Mouse (Mus musculus) testis, postnatal 10 days (tissue): ENCODE measurements at regions not wholly inside any gene's neighbourhood (a gene's known extent, or its start where the extent isn't known, plus 50 kb on each side); places are given as distances from the start of the nearest gene placed in this dataset.

Source experiments
- DNase-seq: peaks from one replicate; pipeline ENCODE4 v3.0.0; 2021; ENCODE audit warnings: low spot score

DNA sequence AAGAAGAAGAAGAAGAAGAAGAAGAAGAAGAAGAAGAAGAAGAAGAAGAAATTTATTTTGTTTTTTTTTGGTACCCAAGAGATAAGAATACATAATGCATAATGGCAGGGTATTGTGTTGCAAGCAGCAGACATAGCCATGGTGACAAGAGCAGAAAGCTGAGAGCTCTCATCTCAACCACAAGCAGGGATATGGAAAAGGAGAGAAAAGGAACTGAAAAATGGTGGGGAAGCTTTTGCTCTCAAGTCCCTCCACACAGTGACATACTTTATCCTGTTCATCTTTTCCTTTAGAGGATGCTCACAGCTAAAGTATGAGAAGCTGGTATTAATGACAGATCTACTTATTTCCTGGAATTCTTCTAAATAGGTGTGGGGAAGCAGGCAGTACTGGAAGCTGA lies 115.2 kb upstream of the Pik3r1 start:
- no peak for DNase-seq

DNA sequence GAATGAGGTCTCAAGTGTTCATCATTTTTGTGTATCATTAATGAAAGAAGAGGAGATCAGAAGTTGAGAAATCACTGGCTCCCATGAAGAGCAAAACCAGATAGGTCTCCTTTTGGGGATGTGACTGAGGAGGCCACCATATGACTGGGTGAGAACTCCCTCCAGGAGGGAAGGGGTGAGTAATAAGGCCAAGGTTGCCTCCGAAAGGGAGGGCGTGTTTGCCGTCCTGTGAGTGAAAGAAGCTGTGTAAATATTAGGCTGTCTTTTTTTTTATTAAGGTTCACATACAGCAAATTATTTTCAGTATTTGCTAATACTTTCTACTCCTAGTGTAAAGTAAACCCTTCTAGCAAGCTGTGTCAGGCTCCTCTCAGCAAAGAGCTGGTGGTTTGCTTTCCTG lies 116.7 kb upstream of the Pik3r1 start:
- DNase-seq, result no peak

DNA sequence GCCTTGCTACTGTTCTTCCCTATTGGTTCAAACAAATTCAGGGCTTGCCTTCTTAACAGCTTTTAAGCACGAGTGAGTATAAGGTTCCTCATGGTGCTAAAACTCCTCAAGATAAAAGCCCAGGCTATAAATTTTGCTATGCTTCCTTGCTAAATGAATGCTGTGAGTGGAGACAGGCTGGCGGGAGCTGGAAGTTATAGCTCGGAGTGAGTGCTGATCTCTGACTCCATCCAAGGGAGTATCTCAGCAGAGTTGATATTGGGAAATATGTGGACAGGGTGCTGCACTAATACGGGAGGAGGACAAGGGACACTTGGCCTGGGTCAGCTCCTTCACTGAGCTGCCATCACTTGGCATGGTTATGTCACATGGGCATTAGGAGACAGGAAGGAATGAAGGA lies 123.5 kb upstream of the Pik3r1 start:
- DNase-seq, result no peak

DNA sequence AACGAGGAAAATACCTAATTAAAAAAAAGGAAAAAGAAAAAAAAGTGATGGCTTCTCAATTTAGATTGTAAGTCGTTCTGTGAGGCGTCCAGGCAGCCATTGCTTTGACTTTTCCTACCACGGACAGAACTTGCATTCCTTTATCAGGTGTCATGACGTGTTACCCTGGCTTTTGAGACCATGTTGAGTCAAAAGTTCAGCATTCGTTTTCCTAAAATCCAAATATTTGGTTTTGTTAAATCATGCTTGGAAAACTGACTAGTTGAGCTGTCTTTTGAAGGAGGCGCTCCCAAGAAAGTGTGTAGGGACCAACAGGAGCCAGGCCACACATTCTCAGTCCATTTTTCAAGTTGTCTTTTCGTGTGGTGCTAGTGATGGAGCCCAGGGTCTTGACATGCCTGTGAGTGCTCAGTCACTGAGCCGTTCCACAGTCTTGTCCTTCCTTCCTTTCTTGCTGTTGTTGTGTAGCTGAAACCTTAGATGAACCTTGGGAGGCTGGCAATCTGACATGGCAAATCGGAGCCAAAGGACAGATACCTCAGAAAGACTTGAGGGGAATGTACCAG lies 125.1 kb upstream of the Pik3r1 start:
- no peak for DNase-seq

DNA sequence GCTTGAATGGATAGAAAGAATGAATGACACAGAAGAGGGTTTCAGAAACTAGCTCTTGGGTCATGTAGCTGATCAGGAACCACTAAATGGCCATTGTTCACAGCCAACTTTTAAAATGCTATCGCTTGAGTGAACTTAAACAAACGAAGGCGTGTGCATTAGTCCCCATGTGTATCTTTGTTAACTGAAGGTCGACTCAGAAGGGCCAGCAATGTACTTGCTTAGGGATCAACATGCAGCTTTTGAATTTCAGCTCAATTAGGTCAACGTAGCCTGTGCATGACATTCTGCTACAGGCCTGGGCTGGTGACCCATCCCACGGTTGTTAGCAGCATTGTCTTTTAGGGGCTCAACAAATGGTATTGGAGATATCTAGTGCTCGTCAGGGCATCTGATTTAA lies 127.1 kb upstream of the Pik3r1 start:
- no peak for DNase-seq

DNA sequence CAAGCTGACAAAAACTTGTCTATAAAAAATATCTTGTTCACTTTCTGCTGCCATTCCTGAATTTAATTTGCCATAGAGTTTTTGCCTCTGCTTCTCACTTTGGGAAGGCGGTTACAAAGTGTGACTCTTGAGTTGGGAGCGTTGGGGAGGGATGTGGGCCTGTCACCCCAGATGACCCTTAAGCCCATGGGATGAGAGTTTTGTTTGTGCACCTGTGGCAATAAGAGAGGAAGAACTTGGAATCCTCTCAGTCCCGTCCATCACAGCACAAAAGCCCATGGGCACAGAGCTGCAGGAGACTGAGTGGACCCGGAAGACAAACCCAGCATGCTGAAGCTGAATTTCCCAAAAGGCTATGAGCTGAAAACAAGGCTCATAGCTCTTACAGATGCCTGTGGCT lies 127.7 kb upstream of the Pik3r1 start:
- no peak for DNase-seq

DNA sequence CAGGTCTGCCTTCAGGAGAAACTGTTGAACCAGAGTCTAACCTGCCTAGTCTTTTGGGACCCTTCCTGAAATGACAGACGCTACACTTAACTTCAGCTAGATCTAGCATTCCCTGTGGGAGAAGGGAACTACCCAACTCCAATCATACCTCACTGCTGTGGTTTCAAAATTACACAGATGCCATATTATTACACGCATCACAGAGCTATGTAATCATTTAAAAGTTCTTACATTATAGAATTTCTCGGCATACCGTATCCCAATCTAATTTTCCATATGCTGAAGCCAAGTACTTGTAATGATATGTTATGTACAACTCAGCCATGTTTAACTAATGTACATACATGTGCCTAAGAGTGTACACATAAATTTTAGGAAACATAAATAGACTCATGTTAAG lies 128.9 kb upstream of the Pik3r1 start:
- DNase-seq, result no peak

DNA sequence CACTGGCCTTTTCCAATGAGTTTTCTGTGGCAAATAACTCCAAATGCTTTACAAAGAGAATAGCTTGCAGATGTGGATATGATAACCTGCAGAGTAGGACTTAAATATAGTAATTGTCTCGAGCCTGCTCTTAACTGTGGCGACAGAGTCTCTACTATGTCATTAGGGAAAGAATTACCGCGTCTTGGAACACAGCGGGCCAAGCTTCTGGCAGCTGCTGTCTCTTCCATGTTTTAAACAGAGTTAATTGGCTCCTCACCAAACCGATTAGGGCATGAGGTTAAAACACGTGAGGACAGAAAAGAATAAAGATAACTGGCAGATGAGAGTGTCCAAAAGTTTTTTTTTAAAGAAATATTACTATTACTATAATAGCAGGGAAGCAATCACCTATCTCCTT lies 134.2 kb upstream of the Pik3r1 start:
- DNase-seq, result no peak

DNA sequence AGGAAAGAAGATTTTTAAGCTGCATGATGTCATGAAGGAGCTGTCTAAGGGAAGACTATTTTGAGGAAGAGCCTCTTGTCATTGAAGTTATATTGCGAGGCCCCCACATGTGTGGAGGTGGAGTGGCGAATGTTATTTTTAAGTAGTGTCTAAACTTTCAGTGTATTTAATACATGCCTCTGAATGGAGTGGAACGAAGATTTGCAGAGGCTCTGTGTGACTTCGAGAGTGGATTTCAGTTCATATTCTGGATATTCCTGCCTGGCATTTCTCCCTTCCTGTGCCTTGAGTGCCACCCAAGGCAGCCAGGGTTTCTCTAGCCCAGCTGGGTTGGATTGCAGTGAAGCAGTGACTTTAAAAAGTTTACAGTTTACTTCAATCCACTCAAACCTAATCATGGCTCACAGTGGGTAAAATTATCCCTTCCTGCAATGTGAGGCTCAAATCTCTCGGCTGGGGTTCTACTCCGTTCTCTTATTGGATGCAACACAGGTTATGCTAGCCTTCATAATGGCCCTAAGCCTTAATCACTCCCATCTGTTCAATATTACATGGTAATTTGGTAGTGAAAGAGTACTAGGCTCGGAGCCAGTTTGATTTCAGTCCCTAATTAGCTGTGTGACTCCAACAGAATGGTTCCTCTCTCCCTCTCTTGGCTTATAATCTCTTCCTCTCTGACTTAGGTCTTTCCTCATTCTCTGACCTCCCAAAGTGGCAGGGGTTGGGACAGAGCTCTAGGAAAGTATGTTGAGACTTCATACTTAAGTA lies 138.1 kb upstream of the Pik3r1 start:
- DNase-seq, result no peak

DNA sequence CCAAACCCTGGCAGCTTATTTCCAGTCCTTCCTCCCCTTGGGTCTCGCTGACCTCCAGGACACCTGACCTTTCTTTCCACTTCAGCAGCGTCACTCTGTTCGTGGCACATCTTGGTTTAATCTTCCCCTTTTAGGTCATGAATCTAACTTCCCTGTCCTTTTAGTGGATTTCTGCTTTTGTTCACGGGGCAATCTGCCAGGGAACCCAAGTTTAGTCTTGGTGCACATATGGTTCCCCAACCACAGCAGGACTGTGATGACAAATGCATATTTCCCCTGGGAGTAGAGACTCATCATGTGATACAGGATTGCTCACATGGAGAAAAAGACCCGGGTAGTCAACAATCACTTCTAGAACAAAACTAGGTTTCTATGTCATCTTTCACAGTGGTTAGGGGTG lies 141.0 kb upstream of the Pik3r1 start:
- DNase-seq, result no peak

DNA sequence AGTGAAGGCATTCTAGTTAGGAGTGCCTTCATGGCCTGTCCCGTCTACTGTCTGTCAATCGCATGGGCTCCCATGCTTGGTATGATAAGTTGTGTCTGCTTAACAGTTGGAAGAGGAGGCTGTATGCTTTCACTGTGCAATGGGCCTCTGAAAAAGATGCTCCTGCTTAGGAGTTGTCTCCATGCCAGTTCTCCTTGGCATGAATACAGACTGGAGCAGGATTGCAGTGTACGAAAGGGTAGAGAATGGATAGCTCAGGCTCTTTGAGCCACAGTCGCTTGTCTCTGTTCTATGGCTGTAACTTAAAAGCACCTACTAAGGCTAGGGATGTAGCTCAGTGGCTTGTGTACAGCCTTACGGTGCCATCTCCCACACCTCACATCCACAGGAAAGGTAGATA lies 142.7 kb upstream of the Pik3r1 start:
- DNase-seq, result no peak

DNA sequence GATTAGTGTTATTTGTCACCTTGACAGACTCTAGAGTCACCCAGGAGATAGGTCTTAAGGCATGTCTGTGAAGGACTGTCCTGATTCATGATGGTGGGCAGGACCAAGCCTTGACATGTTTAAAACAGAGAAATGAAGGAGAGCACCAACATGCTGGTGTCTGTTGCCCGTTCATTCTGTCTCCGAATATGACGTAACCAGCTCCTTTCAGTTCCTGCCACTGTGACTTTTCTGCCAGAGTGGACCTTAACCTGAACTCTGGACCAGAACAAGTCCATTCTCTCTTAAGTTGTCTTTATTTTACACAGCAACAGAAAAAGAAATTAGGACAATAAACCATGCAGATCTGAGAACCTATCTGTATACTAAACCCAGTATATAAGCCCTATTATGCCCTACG lies 146.1 kb upstream of the Pik3r1 start:
- no peak for DNase-seq

DNA sequence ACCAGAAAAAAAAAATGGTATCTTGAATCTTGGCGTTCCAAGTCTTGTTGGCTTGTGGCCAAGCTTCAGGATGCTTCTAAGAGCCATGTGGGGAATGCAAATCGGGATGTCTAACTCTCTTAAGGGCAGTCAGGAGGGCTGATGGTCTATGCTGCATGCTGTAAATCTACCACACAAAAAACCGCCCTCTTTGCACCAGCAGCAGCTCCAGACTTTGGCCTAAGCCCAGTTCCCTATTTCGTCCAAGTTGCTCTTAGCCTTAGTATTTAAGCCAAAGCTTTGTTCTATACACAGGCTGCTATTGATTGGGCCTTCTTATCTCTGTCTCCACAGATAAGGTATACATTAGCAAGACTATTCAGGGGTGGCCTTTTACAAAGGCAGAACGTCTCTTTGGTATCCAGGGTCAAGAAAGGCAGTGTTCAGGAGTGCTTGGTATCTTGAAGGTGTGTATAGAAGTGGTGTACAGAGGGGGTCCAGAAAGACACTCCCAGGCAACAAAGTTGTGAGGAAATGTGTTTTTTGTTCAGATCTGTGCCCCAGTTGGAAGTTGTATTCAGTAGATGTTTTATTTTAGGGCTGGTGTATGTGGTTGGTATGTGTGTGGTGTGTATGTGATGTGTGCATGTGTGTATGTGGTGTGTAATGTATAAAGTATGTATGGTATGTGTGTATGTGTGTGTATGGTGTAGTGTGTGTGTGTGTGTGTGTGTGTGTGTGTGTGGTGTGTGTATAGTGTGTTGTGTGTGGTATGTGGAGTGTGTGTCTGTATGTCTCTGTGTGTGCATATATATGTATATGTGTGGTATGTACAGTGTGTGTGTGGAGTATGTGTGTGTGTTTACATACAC lies 146.9 kb upstream of the Pik3r1 start:
- DNase-seq, result peak; percentile 43

DNA sequence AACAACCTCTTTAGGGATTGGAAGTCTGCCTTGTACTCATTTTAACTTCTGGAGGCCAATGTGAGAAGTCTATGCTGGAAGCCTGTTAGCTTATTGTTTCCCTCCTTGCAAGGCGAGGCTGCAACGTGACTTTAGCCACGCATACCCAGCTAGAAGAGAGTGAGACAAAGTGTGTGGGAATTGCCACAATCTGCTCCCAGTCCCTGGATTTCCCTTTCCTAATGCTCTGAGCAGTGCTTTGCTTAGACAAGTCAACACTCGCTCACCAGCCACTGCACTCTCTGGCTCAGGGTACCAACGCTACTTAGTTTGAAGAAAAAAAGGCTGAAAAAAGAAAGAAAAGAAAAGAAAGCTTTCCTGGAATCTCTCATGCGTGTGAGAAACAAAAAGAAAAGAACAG lies 147.5 kb upstream of the Pik3r1 start:
- no peak for DNase-seq

DNA sequence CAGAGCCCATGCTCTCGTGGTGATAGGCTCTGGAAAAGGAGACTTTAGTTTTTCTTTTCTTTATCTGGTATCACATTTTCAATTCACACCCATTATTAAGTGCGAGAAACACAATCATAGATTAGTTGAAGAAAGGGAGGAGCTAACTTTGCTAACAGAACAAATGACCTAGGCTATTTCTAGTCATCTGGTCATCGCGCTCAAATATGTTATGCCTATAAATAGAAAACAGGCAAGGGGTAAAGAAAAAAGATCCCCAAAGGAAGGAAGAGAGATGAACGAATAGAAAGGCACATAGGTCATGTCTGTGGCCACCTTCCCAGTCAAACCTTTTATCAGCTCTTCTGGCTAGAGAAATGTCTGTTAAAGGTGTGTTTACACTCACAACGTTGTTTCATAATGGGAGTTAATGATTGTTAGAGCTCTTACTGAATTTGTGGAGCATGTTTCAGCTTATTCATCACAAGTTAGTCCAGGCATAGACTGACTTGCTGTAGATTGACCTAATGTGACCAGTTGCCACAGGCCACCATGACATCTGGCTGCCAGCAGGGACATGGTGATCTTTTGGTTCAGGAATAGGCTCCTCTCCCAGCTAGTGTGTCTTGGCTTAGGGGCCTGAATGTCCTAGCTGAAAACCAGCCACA lies 148.1 kb upstream of the Pik3r1 start:
- DNase-seq, result no peak

DNA sequence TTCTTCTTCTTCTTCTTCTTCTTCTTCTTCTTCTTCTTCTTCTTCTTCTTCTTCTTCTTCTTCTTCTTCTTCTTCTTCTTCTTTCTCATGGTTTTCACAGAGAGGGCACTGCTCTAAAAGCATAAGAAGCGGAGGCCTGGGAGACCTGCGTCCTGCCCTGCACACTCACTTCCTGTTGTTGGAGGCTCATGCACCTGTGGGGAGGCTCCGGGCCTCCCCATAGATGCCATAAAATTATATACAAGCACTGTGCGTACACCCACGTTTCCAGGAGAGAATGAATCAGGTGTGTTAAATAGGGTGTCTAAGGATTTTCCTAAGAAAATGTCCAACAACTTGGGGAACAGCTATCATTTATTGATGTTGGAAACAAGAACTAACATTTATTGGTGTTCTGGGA lies 148.9 kb upstream of the Pik3r1 start:
- no peak for DNase-seq

DNA sequence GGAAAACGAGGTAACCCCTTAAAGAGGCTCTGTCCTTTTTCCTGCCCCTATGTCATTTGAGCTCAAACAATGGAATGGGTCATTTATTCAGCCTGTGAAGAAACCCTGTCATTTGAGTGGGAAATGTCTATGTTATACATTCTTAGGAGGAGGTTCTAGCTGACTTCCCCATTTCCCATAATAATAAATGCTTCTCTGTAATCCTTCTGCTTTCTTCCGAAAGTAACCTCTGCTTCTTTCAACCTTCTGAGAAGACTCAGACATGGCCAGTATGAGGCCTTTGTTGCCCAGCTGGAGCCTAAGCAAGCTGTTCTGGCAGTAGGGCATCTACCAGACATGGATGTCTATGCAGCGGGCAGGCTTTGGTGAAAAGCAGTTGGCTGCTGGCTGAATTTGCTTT lies 150.2 kb upstream of the Pik3r1 start:
- DNase-seq, result no peak

DNA sequence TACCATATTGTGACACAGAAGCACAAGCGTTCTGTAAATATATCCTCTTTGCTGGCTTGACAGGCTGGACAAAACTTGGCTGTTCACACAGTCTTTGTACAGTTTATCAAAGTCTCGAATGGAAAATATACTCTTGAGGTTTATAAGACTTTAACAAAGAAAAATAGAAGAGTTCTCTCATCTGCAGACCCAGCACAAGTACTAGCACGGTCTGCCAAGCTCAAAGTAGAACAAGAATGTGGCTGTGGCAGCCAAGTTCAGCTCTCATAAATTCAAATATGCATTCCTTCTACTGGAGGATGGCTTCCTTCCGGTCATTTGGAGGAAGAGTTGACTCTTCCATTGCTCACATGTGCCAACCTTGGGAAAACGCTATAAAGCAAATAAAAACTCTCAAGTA lies 151.2 kb upstream of the Pik3r1 start:
- DNase-seq, result no peak

DNA sequence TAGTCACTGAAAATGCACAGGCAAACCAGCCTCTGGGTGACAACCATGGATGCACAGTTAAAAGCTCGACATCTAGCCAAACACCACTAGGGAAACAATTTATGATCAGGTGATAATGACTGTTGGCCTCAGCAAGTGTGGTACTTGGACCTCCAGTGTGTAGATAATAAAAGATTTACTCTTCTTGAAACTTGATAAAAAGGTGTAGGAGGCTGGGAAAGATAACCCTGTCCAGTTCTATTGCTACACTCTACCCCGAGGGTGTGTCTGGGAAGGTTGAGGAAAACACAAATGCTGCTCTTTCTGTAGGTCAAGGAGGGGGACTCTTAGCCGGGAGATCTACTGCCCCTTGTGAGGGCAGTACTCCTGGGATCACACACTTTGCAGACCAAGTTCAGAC lies 152.4 kb upstream of the Pik3r1 start:
- no peak for DNase-seq

DNA sequence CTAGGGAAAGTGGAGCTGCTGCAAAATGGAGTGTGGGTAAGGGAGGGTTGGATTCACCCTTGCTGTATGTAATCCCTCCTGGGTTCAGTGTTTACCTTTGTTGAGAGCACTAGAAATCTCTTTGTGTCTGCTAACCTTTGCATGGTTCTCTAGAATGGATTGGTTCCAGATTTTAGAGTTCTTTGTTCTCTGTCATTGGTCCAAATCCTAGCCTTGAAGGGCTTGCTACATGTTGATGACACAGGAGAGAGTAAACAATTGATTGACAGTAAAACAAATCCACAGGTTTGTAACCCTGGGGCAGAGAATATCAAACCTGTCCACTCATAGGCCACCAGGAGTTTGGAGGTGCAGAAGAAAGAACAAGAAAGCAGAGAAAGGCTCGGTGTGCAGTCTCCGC lies 156.6 kb upstream of the Pik3r1 start:
- no peak for DNase-seq

DNA sequence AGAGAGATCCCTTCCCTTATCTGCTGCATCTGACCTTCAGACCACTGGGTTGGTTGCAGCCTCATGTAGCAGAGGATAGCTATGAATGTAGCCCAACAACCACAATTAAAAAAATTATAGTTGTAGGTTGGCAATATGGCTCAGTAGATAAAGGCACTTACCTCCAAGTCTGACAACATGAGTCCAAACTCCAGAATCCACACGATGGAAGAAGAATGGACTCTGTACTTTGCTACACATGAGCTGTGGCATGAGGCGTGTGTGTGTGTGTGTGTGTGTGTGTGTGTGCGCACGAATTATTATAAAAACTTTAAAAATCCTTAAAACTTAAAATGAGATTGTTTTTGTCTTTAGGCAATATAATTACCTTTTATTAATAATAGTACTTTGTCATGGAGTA lies 163.2 kb upstream of the Pik3r1 start:
- DNase-seq, result no peak

DNA sequence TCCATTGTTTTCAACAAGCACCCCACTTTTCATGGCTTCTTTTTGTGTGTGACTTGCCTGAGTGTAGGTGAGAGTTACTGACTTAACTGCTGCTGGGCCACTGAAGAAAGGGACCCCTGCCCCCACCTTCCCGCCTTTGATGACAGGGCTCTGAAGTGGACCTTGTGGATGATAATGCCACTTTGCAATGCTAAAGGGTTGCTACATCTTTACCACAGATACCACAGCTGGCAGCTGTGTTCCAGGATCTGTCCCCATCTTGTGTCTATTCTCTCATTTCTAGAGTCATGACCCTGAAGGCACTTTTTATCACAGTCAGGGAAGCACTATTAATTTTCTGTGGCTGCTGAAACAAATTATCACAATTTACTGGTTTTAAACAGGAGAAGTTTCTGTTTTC lies 163.9 kb upstream of the Pik3r1 start:
- no peak for DNase-seq

DNA sequence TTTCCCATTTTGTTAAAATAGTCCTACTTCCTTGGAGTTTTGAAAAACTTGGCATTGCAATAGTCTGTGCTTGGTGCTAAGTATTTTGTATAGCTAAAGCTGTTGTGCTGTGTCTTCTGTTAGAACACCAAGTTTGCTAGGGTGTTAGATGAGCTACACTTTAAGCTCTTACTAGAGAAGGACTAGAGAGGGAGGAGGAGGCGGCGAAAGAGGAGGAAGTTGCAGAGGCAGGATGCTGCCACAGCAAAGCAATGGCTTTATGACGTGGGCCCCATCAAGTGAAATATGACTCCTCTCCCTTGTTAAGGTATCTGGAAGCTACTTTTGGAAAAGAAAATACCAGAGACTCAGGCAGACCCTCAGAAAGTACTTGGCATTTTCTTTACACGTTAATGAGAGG lies 167.8 kb upstream of the Pik3r1 start:
- no peak for DNase-seq
